Mouse (Mus musculus): ENCODE results near the gene Iqcd.

- TF ChIP-seq CTCF (IDR thresholded peaks at IDR 0.05; ENCODE audit: low read depth, low read length): no peak
- no peak for TF ChIP-seq POLR2A (IDR thresholded peaks at IDR 0.05; ENCODE audit: borderline replicate concordance, low read depth, low read length)
Observed at GRCm38 (mm10) chr5:120568964-120569363, 19.9 kb upstream of the Iqcd start.
